In genomic region chr6:28479865-28480751, GRCm38 (mm10) we compare ENCODE assay signal across 8 mouse cellular contexts. TPM values are rescaled to one million over a fixed set of nuclear protein-coding genes. Genes with fewer than 3 reads are reported as not detected.
DNase-seq lines count a peak whose midpoint lies in the region; ATAC-seq lines count a peak whose summit lies in the region.

No protein-coding gene starts in this region.

- peak overlapping the region; percentile 78 for H3K9ac ChIP-seq in hindbrain, embryonic 11.5 days (ENCODE audit: low read depth, low read length)

- no peaks in the 10 kb centered on the region for H3K9me3 ChIP-seq in hindbrain, embryonic 11.5 days (ENCODE audit: control insufficient read depth, low read length)

- peak; percentile 99 for ATAC-seq in hindbrain, embryonic 11.5 days (ENCODE audit: low FRiP score)

- H3K4me1 ChIP-seq in hindbrain, embryonic 11.5 days (replicated peaks; ENCODE audit: control insufficient read depth, insufficient read depth, low read length) = no peaks in the 10 kb centered on the region

- H3K4me3 ChIP-seq in hindbrain, embryonic 11.5 days (ENCODE audit: low read depth, low read length) = peak overlapping the region; percentile 79

- under 1% methylated on average over 68 of the region's 68 CpGs for WGBS in hindbrain, embryonic 11.5 days

- H3K27ac ChIP-seq in hindbrain, embryonic 11.5 days (ENCODE audit: low read depth, low read length) = peak overlapping the region; percentile 58

- no peaks in the 10 kb centered on the region for H3K36me3 ChIP-seq in hindbrain, embryonic 11.5 days (ENCODE audit: control insufficient read depth, insufficient read depth, low read length)

- peak; percentile 99 for DNase-seq in Muller cell, postnatal 12 days (ENCODE audit: inconsistent ontology term)
- peak; percentile 100 for DNase-seq in cerebellum, adult 9-11 months
- DNase-seq in frontal cortex, adult 2 months (ENCODE audit: extremely low spot score in 1 of 2, low spot score in 1 of 2) = peak; percentile 99
- peak; percentile 98 for DNase-seq in hindbrain, embryonic 11.5 days (ENCODE audit: low spot score)
- DNase-seq in layer of hippocampus, postnatal 10 days (ENCODE audit: low spot score in 2 of 2) = peak; percentile 95 to 97
- DNase-seq in lung, postnatal 10 days = peak; percentile 100
- peak; percentile 97 for DNase-seq in ovary, postnatal 36 days (ENCODE audit: low spot score)
- DNase-seq in thymus, postnatal 25 days = peak; percentile 96

- H3K4me2 ChIP-seq in hindbrain, embryonic 11.5 days (replicated peaks; ENCODE audit: low read depth, low read length) = peak overlapping the region; percentile 80

- H3K27me3 ChIP-seq in hindbrain, embryonic 11.5 days (ENCODE audit: control insufficient read depth, insufficient read depth, low read length) = no peaks in the 10 kb centered on the region

RNA-seq across cellular contexts. Expression of gene Snd1, which starts 5.2 kb away (rescaled TPM):
- polyA plus RNA-seq in frontal cortex, adult 2 months (2012; rRNA removed) = 67.8 and 69.7 TPM in 2 replicates
- 86.2 and 89.4 TPM in 2 replicates for polyA plus RNA-seq in hindbrain, embryonic 11.5 days (2014; fragmentation: Nextera tagmentation; extraction: Ambion mirVana)
- 100 to 1,000 TPM; 126 TPM for total RNA-seq in layer of hippocampus, postnatal 10 days (2021)

RNA-seq across cellular contexts. Expression of gene Pax4, which starts 31.0 kb away (rescaled TPM):
- 0.21 TPM in 1 of 2 replicates, not detected in the other for polyA plus RNA-seq in frontal cortex, adult 2 months (2012; rRNA removed)
- polyA plus RNA-seq in hindbrain, embryonic 11.5 days (2014; fragmentation: Nextera tagmentation; extraction: Ambion mirVana) = not detected in 2 replicates
- total RNA-seq in layer of hippocampus, postnatal 10 days (2021) = not detected

RNA-seq across cellular contexts. Expression of gene Gcc1, which starts 51.9 kb away (rescaled TPM):
- polyA plus RNA-seq in frontal cortex, adult 2 months (2012; rRNA removed) = 9.0 and 9.4 TPM in 2 replicates
- 6.3 and 7.0 TPM in 2 replicates for polyA plus RNA-seq in hindbrain, embryonic 11.5 days (2014; fragmentation: Nextera tagmentation; extraction: Ambion mirVana)
- 10 to 100 TPM; 16.4 to 16.9 TPM for total RNA-seq in layer of hippocampus, postnatal 10 days (2021)

RNA-seq across cellular contexts. Expression of gene Fscn3, which starts 52.5 kb away (rescaled TPM):
- 0.04 TPM in 1 of 2 replicates, not detected in the other for polyA plus RNA-seq in frontal cortex, adult 2 months (2012; rRNA removed)
- polyA plus RNA-seq in hindbrain, embryonic 11.5 days (2014; fragmentation: Nextera tagmentation; extraction: Ambion mirVana) = not detected in 2 replicates
- not detected for total RNA-seq in layer of hippocampus, postnatal 10 days (2021)

RNA-seq across cellular contexts. Expression of gene Arf5, which starts 56.7 kb away (rescaled TPM):
- 400 and 444 TPM in 2 replicates for polyA plus RNA-seq in frontal cortex, adult 2 months (2012; rRNA removed)
- 271 and 322 TPM in 2 replicates for polyA plus RNA-seq in hindbrain, embryonic 11.5 days (2014; fragmentation: Nextera tagmentation; extraction: Ambion mirVana)
- 100 to 1,000 TPM; 391 to 393 TPM for total RNA-seq in layer of hippocampus, postnatal 10 days (2021)

Comparison
In these comparisons a context has a peak if more than half of its experiments do, and no peak if none do; other contexts are left out.
1. Peak in every context shown above with its lines: DNase-seq, ATAC-seq, H3K4me3 ChIP-seq and H3K27ac ChIP-seq.